In the genomic region with DNA sequence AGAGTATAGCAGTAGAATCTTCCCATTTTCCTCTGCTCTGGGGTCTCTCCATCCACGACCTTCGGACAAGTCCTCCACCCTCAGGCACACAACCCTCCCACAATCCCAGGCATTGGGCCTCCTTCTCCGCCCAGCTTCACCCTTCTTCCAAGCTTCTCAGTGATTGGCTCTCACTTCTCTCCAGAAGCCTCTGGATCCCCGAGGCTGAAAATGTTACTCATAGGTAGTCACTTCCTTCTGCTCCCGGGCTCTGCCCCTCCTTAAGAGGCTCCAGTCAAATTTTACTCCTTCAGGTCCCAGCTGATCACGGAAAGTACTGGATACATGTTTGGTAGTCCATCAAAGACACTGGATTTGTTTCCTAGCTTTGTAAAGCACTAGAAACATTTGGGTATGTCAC, we compare ENCODE assay signal across 31 mouse cellular contexts.
DNase-seq lines count a peak whose midpoint lies in the region; ATAC-seq lines count a peak whose summit lies in the region.
"Had no signal": no experiment of that assay in that cellular context is flagged by ENCODE, and none has a peak within 500 bp of the region (broad histone marks: within the 10 kb centered on the region; RNA-seq: fewer than 3 reads in every experiment).

No protein-coding gene starts in this region.

- H3K27ac ChIP-seq in heart, embryonic 15.5 days = 0 out of 2 replicates have a peak overlapping the region, but pooled peaks have one; percentile 2
- H3K27ac ChIP-seq: embryonic facial prominence, embryonic 10.5 days; embryonic facial prominence, embryonic 13.5 days; forebrain, embryonic 10.5 days; forebrain, embryonic 13.5 days; heart, embryonic 10.5 days; heart, embryonic 13.5 days; hindbrain, embryonic 12.5 days; hindbrain, embryonic 15.5 days had no signal

- no peak for DNase-seq in heart, adult 8-10 months (ENCODE audit: low spot score)
- DNase-seq in 3134 (ENCODE audit: extremely low read depth, insufficient read length, low spot score) = peak; percentile 11
- peak; percentile 38 for DNase-seq in 3T3-L1 (ENCODE audit: low read depth, low spot score)
- DNase-seq in right cerebral cortex, postnatal 36 days (ENCODE audit: low spot score in 2 of 2) = no peak
- no peak for DNase-seq in embryo, embryonic 10 days (ENCODE audit: low spot score)
- no peak for DNase-seq in kidney, adult 9 months
- DNase-seq: adrenal gland, postnatal 10 days; adrenal gland, postnatal 36 days; B cell, adult 2 months; cerebellum, adult 2 months; cerebellum, adult 9-11 months; cerebellum, postnatal 25 days; embryo, embryonic 11 days; gastrocnemius, postnatal 25 days; heart, postnatal 14 days; heart, postnatal 4 days had no signal

- H3K4me1 ChIP-seq in heart, embryonic 15.5 days (replicated peaks) = peaks cover 44% of the 10 kb centered on the region
- H3K4me1 ChIP-seq: forebrain, embryonic 13.5 days; hindbrain, embryonic 12.5 days; hindbrain, embryonic 15.5 days had no signal

- ATAC-seq in heart, embryonic 15.5 days (replicated peaks; ENCODE audit: insufficient number of reproducible peaks, insufficient read depth, low FRiP score, low read depth) = no peak
- ATAC-seq in hematopoietic stem cell, adult 5-6 weeks (replicated peaks in 1 of 2; ENCODE audit: insufficient read depth in 1 of 2, low FRiP score in 2 of 2, low TSS enrichment in 1 of 2, low read depth in 1 of 2, poor library complexity in 2 of 2, severe bottlenecking in 2 of 2) = 0 out of 4 replicates have a peak, but pooled peaks have one; percentile 2 to 23
- ATAC-seq: forebrain, embryonic 13.5 days; forebrain, embryonic 16.5 days; intestine, postnatal 0 days; Patski had no signal

- no peak overlapping the region for H3K4me3 ChIP-seq in heart, embryonic 15.5 days
- H3K4me3 ChIP-seq: embryonic facial prominence, embryonic 10.5 days; embryonic facial prominence, embryonic 13.5 days; forebrain, embryonic 10.5 days; forebrain, embryonic 13.5 days; heart, embryonic 10.5 days; heart, embryonic 13.5 days; hindbrain, embryonic 12.5 days; hindbrain, embryonic 15.5 days had no signal

- H3K9me3 ChIP-seq in heart, embryonic 15.5 days (replicated peaks) = no peaks in the 10 kb centered on the region
- H3K9me3 ChIP-seq: embryonic facial prominence, embryonic 10.5 days; embryonic facial prominence, embryonic 13.5 days; forebrain, embryonic 10.5 days; forebrain, embryonic 13.5 days; G1E; heart, embryonic 10.5 days; heart, embryonic 13.5 days; hindbrain, embryonic 12.5 days; hindbrain, embryonic 15.5 days had no signal

- H3K9ac ChIP-seq in heart, embryonic 15.5 days = no peak overlapping the region
- H3K9ac ChIP-seq: embryonic facial prominence, embryonic 13.5 days; forebrain, embryonic 13.5 days; heart, embryonic 13.5 days; hindbrain, embryonic 12.5 days; hindbrain, embryonic 15.5 days had no signal

- H3K4me2 ChIP-seq in heart, embryonic 15.5 days = no peak overlapping the region
- H3K4me2 ChIP-seq: embryonic facial prominence, embryonic 13.5 days; forebrain, embryonic 13.5 days; heart, embryonic 13.5 days; hindbrain, embryonic 12.5 days; hindbrain, embryonic 15.5 days had no signal

- H3K36me3 ChIP-seq in heart, embryonic 15.5 days = no peaks in the 10 kb centered on the region
- H3K36me3 ChIP-seq: G1E; hindbrain, embryonic 12.5 days; hindbrain, embryonic 15.5 days had no signal

- WGBS in heart, embryonic 15.5 days = 79% methylated on average over 6 of the region's 6 CpGs

- no peaks in the 10 kb centered on the region for H3K27me3 ChIP-seq in heart, embryonic 15.5 days
- H3K27me3 ChIP-seq: CH12.LX; embryonic facial prominence, embryonic 13.5 days; forebrain, embryonic 13.5 days; heart, embryonic 13.5 days; hindbrain, embryonic 12.5 days; hindbrain, embryonic 15.5 days; Patski had no signal

Comparison
In these comparisons a context has a peak if more than half of its experiments do, and no peak if none do; other contexts are left out.
1. DNase-seq: peak in 3134 (single experiment) and 3T3-L1 (single experiment); none in heart, adult 8-10 months (single experiment), right cerebral cortex, postnatal 36 days (0 of 2), embryo, embryonic 10 days (single experiment) and kidney, adult 9 months (single experiment).